ENCODE assay signal across 13 mouse cellular contexts in genomic region chr2:144005166-144005955, GRCm38 (mm10). TPM values are rescaled to one million over a fixed set of nuclear protein-coding genes. Genes with fewer than 3 reads are reported as not detected.
DNase-seq lines count a peak whose midpoint lies in the region; ATAC-seq and TF ChIP-seq lines count a peak whose summit lies in the region.
"Had no signal": no experiment of that assay in that cellular context is flagged by ENCODE, and none has a peak within 500 bp of the region (broad histone marks: within the 10 kb centered on the region; RNA-seq: fewer than 3 reads in every experiment).

No protein-coding gene starts in this region.

- no peak for DNase-seq in layer of hippocampus, adult 2 months (ENCODE audit: low spot score in 2 of 2)
- DNase-seq in layer of hippocampus, adult 9-11 months: no peak
- peak; percentile 38 to 64 for DNase-seq in heart, adult 9 months (ENCODE audit: low spot score in 2 of 2)
- peak; percentile 82 for DNase-seq in lung, postnatal 36 days
- no peak for DNase-seq in retina, postnatal 1 day
- DNase-seq in spleen, adult 18-20 months: no peak
- no peak for DNase-seq in layer of hippocampus, adult 8-10 months (ENCODE audit: low spot score in 2 of 2)
- DNase-seq: cerebellum, postnatal 10 days; layer of hippocampus, postnatal 36 days had no signal

- H3K36me3 ChIP-seq in intestine, embryonic 15.5 days: 0 out of 2 replicates have a peak, but pooled peaks cover 3% of the 10 kb centered on the region
- H3K36me3 ChIP-seq: hindbrain, embryonic 15.5 days; midbrain, embryonic 10.5 days had no signal

- H3K27ac ChIP-seq in layer of hippocampus, adult 2 months: no peak overlapping the region
- H3K27ac ChIP-seq in intestine, embryonic 15.5 days: no peak overlapping the region
- H3K27ac ChIP-seq: hindbrain, embryonic 15.5 days; midbrain, embryonic 10.5 days had no signal

- H3K9me3 ChIP-seq in intestine, embryonic 15.5 days: no peaks in the 10 kb centered on the region
- H3K9me3 ChIP-seq: hindbrain, embryonic 15.5 days; midbrain, embryonic 10.5 days had no signal

- H3K4me1 ChIP-seq in intestine, embryonic 15.5 days (replicated peaks): peaks cover 59% of the 10 kb centered on the region

- WGBS in intestine, embryonic 15.5 days: 60% methylated on average over 6 of the region's 6 CpGs

- no peaks in the 10 kb centered on the region for H3K27me3 ChIP-seq in intestine, embryonic 15.5 days (replicated peaks)
- H3K27me3 ChIP-seq: hindbrain, embryonic 15.5 days had no signal

- no peak for ATAC-seq in intestine, embryonic 15.5 days

- TF ChIP-seq CTCF in layer of hippocampus, adult 2 months (conservative IDR thresholded peaks at IDR 0.05): 0 out of 2 replicates have a peak, but pooled peaks have one; percentile 7

- H3K9ac ChIP-seq in intestine, embryonic 15.5 days: no peak overlapping the region
- H3K9ac ChIP-seq: hindbrain, embryonic 15.5 days had no signal

- 0 out of 2 replicates have a peak overlapping the region, but pooled peaks have one; percentile 15 for H3K4me2 ChIP-seq in intestine, embryonic 15.5 days (replicated peaks)
- H3K4me2 ChIP-seq: hindbrain, embryonic 15.5 days had no signal

- no peak overlapping the region for H3K4me3 ChIP-seq in layer of hippocampus, adult 2 months
- H3K4me3 ChIP-seq in intestine, embryonic 15.5 days (replicated peaks): no peak overlapping the region
- H3K4me3 ChIP-seq: hindbrain, embryonic 15.5 days; midbrain, embryonic 10.5 days had no signal

RNA-seq across cellular contexts. Expression of gene Rrbp1, which starts 5.7 kb away (rescaled TPM):
- total RNA-seq in layer of hippocampus, adult 2 months (2021): 10 to 100 TPM; 52.6 to 56.3 TPM
- polyA plus RNA-seq in intestine, embryonic 15.5 days (2015; fragmentation: Nextera tagmentation; extraction: Ambion mirVana): 103 and 125 TPM in 2 replicates
- 10 to 100 TPM; 46.6 to 98.4 (median 68.6) TPM for total RNA-seq in layer of hippocampus, adult 8-10 months (2022)

RNA-seq across cellular contexts. Expression of gene Banf2, which starts 27.5 kb away (rescaled TPM):
- not detected for total RNA-seq in layer of hippocampus, adult 2 months (2021)
- 0.55 TPM in 1 of 2 replicates, not detected in the other for polyA plus RNA-seq in intestine, embryonic 15.5 days (2015; fragmentation: Nextera tagmentation; extraction: Ambion mirVana)
- total RNA-seq in layer of hippocampus, adult 8-10 months (2022): not detected
- total RNA-seq: layer of hippocampus, postnatal 36 days; MEL had no signal
- polyA plus RNA-seq: hindbrain, embryonic 15.5 days; midbrain, embryonic 10.5 days had no signal

Comparison
In these comparisons a context has a peak if more than half of its experiments do, and no peak if none do; other contexts are left out.
1. DNase-seq: peak in heart, adult 9 months (2 of 2) and lung, postnatal 36 days (single experiment); none in layer of hippocampus, adult 2 months (0 of 2), layer of hippocampus, adult 9-11 months (single experiment), retina, postnatal 1 day (single experiment), spleen, adult 18-20 months (0 of 2) and layer of hippocampus, adult 8-10 months (0 of 2).